Mouse (Mus musculus): Measurements from ENCODE around the gene Rad1. TPM values are rescaled to one million over a fixed set of nuclear protein-coding genes. Genes with fewer than 3 reads are reported as not detected.

Gene Rad1
- total and polyA plus RNA-seq, 3 experiments = 4.8 to 9.3 (median 9.0) TPM

DNA sequence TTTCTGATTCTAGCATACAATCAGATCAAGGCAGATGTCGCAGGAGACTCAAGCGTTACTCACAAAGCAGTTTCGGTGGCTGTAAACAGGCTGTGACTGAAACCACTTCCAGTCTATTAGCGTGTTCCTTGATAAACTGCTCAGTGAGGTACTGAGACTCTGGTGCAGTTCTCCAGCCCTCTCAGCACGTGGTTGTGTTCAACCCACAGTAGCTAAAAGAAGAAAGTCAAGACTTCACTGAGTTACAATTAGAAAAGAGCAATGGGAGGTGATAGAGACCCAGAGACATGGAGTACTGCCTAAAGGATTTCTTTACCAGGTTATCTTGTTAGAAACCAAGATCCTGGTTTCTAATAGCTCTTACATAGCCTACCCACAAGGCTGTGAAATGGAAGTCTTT is 13.8 kb downstream of the Rad1 start:
- Histone ChIP-seq H3K4me3 (no peak overlapping the region), H3K36me3 (ENCODE audit: control insufficient read depth, insufficient read depth, low read length) (no peaks in the 10 kb centered on the region), H3K27me3 (ENCODE audit: control insufficient read depth, insufficient read depth, low read length) (no peaks in the 10 kb centered on the region), H3K27ac (no peak overlapping the region), H3K79me2 (replicated peaks; ENCODE audit: control insufficient read depth, insufficient read depth, low read length) (no peaks in the 10 kb centered on the region), H3K4me1 (ENCODE audit: control insufficient read depth, insufficient read depth, low read length) (no peaks in the 10 kb centered on the region), H3K9ac (ENCODE audit: low read depth, low read length) (no peak overlapping the region)
- no peak for TF ChIP-seq CTCF (IDR thresholded peaks at IDR 0.05)
- no peak for TF ChIP-seq POLR2A (IDR thresholded peaks at IDR 0.05; ENCODE audit: insufficient read depth, low read depth, low read length)
- TF ChIP-seq EP300 (IDR thresholded peaks at IDR 0.05; ENCODE audit: insufficient read depth, low read depth, low read length) = no peak
- WGBS = 64% methylated on average over 5 of the region's 5 CpGs
- no peak for DNase-seq
- intact Hi-C loops (cut with DNase I) = no loop called here

DNA sequence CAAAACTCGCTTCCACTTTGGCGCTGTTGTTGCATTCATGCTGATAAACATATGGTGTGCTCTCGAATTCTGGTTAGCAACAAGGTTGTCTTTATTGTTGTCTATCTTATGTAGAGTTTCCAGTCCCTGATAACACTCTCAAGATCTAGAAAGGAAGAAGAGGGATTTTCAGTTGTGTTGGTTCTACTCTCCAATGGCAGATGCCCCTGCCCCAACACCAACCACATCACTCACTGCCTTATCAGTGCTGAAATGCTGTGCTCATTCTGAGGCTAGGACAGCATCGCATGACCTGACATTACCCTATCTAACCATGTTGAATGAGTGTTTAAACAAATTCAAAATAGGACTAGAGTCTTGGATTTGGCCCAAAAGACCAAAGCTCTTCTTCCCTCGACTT is 14.2 kb downstream of the Rad1 start:
- Histone ChIP-seq H3K9ac (ENCODE audit: low read depth, low read length) (no peak overlapping the region), H3K4me1 (ENCODE audit: control insufficient read depth, insufficient read depth, low read length) (no peaks in the 10 kb centered on the region), H3K79me2 (replicated peaks; ENCODE audit: control insufficient read depth, insufficient read depth, low read length) (no peaks in the 10 kb centered on the region), H3K4me3 (no peak overlapping the region), H3K36me3 (ENCODE audit: control insufficient read depth, insufficient read depth, low read length) (no peaks in the 10 kb centered on the region), H3K27ac (no peak overlapping the region), H3K27me3 (ENCODE audit: control insufficient read depth, insufficient read depth, low read length) (no peaks in the 10 kb centered on the region)
- no peak for TF ChIP-seq POLR2A (IDR thresholded peaks at IDR 0.05; ENCODE audit: insufficient read depth, low read depth, low read length)
- TF ChIP-seq CTCF (IDR thresholded peaks at IDR 0.05) = no peak
- no peak for TF ChIP-seq EP300 (IDR thresholded peaks at IDR 0.05; ENCODE audit: insufficient read depth, low read depth, low read length)
- DNase-seq = no peak
- WGBS = 56% methylated on average over 5 of the region's 5 CpGs
- intact Hi-C loops (cut with DNase I) = loop anchor here (2.0 to 5.0 kb wide), 2 partner anchors 87 to 373 kb away; no protein-coding TSS in a partner anchor

DNA sequence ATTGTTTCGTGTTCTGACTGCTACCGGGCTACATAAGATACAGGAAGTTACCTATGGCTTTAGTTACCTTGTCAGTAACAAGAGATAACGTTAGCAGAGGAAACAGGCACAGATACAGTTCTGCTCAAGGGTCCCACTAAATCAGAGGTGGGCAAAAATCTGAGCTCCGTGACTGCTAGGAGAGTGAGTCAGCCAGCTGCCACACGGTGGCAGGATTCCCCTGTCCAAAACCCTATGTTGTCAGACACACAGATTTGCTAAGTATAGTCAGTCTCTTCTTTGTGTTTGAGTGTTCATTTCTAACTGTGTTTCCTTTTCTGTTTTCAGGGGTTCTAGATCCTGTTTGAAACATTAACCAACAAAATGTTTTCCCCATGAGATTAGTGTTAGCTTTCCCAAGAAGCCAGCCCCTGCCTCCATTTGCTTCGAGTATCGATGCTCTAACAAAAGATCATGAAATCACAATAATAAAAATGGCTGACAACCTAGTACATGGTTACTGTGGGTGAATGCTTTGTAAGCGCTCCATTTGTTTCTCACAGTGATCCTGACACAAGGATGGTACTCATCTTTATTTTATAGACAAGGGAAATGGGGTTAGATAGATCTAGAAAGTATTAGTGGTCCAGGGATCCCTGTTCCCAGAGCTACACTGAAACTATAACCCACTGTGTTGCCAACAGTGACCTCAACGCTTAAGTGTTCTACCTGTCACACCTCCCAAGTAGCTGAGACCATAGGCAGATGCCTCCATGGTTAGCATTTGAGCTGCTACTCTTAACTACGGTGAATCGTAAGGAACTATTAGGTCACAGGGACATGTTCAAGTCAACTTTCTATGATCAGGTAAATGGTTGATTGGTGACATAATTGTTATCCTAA is 15.3 kb downstream of the Rad1 start:
- Histone ChIP-seq H3K79me2 (replicated peaks; ENCODE audit: control insufficient read depth, insufficient read depth, low read length) (no peaks in the 10 kb centered on the region), H3K36me3 (ENCODE audit: control insufficient read depth, insufficient read depth, low read length) (no peaks in the 10 kb centered on the region), H3K9ac (ENCODE audit: low read depth, low read length) (no peak overlapping the region), H3K27me3 (ENCODE audit: control insufficient read depth, insufficient read depth, low read length) (no peaks in the 10 kb centered on the region), H3K4me1 (ENCODE audit: control insufficient read depth, insufficient read depth, low read length) (no peaks in the 10 kb centered on the region), H3K27ac (no peak overlapping the region), H3K4me3 (no peak overlapping the region)
- TF ChIP-seq EP300 (IDR thresholded peaks at IDR 0.05; ENCODE audit: insufficient read depth, low read depth, low read length) (0 out of 2 replicates have a peak, but pooled peaks have one; percentile 44), POLR2A (IDR thresholded peaks at IDR 0.05; ENCODE audit: insufficient read depth, low read depth, low read length) (no peak), CTCF (IDR thresholded peaks at IDR 0.05) (peak; percentile 88)
- intact Hi-C loops (cut with DNase I) = loop anchor here (1.0 to 5.0 kb wide), 3 partner anchors 86 to 400 kb away; no protein-coding TSS in a partner anchor
- 53% methylated on average over 11 of the region's 11 CpGs for WGBS
- DNase-seq = peak; percentile 28 to 62

DNA sequence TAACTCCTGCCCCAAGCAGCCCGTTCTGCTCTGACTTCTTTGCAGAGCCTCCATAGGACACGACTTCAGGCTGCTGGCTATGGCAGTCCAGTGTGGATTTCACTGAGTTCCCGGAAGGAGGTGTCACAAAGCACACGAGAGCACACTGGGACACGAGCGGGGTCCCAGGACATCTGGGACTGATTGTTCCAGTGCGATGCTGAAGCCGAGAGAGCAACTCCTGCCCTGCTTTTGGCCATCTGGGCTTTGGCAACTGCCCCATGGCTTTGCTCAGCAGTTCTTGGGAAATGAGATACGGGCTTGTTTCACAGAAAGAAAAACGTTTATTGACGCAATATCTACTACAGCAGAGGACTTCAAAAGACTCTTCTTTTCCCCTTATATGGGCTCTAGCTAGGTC is 20.3 kb downstream of the Rad1 start:
- WGBS = 40% methylated on average over 11 of the region's 11 CpGs
- H3K4me1 ChIP-seq (ENCODE audit: control insufficient read depth, insufficient read depth, low read length) = no peaks in the 10 kb centered on the region
- no peaks in the 10 kb centered on the region for H3K79me2 ChIP-seq (replicated peaks; ENCODE audit: control insufficient read depth, insufficient read depth, low read length)
- DNase-seq = peak; percentile 34 to 40
- no peaks in the 10 kb centered on the region for H3K36me3 ChIP-seq (ENCODE audit: control insufficient read depth, insufficient read depth, low read length)
- no peak overlapping the region for H3K9ac ChIP-seq (ENCODE audit: low read depth, low read length)
- intact Hi-C loops (cut with DNase I) = no loop called here
- no peak overlapping the region for H3K4me3 ChIP-seq
- H3K27ac ChIP-seq = no peak overlapping the region
- H3K27me3 ChIP-seq (ENCODE audit: control insufficient read depth, insufficient read depth, low read length) = no peaks in the 10 kb centered on the region
- TF ChIP-seq POLR2A (IDR thresholded peaks at IDR 0.05; ENCODE audit: insufficient read depth, low read depth, low read length) (no peak), EP300 (IDR thresholded peaks at IDR 0.05; ENCODE audit: insufficient read depth, low read depth, low read length) (no peak), CTCF (IDR thresholded peaks at IDR 0.05) (no peak)

DNA sequence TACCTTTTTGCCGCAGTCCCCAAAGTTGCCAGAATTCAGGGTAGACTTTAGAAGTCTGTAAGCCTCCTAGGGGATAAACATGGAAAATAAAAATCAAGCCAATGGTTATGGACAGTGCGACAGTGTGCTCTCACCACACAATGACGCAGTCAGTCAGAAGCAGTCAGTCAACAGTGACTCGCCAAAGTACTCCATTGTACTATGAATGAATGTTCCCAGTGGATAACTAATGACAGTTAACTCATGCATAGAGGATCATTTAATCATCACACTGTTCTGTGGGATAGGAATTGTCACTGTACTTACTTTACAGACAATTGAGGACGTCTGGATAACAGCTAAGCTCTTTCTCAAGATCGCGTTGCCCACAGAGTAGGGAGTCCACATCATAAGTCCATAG is 29.3 kb downstream of the Rad1 start:
- Histone ChIP-seq H3K36me3 (ENCODE audit: control insufficient read depth, insufficient read depth, low read length) (no peaks in the 10 kb centered on the region), H3K4me1 (ENCODE audit: control insufficient read depth, insufficient read depth, low read length) (no peaks in the 10 kb centered on the region), H3K27ac (no peak overlapping the region), H3K27me3 (ENCODE audit: control insufficient read depth, insufficient read depth, low read length) (no peaks in the 10 kb centered on the region), H3K9ac (ENCODE audit: low read depth, low read length) (no peak overlapping the region), H3K79me2 (replicated peaks; ENCODE audit: control insufficient read depth, insufficient read depth, low read length) (no peaks in the 10 kb centered on the region), H3K4me3 (no peak overlapping the region)
- intact Hi-C loops (cut with DNase I) = no loop called here
- 85% methylated on average over 7 of the region's 7 CpGs for WGBS
- TF ChIP-seq CTCF (IDR thresholded peaks at IDR 0.05) (no peak), POLR2A (IDR thresholded peaks at IDR 0.05; ENCODE audit: insufficient read depth, low read depth, low read length) (no peak), EP300 (IDR thresholded peaks at IDR 0.05; ENCODE audit: insufficient read depth, low read depth, low read length) (no peak)
- no peak for DNase-seq

DNA sequence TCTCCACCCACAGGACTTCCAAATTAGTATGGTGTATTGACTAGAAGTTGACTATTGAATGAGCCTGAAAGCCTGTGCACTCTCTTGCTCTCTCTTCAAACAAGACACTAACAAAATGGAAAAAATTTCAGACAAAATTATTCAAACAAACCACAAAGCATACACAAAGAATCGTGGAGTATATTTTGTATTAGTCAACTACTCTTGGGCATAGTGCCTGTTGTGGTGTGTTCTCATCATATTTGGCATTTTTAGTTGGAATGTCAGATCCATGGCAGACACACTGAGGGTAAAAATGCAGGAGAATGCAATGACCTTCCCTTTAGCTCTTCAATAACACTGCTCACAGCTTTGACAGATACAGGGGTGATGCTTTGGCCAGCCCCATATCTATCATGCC is 40.1 kb downstream of the Rad1 start:
- intact Hi-C loops (cut with DNase I) = no loop called here
- H3K4me3 ChIP-seq = no peak overlapping the region
- DNase-seq = no peak
- H3K27me3 ChIP-seq (ENCODE audit: control insufficient read depth, insufficient read depth, low read length) = no peaks in the 10 kb centered on the region
- H3K4me1 ChIP-seq (ENCODE audit: control insufficient read depth, insufficient read depth, low read length) = no peaks in the 10 kb centered on the region
- TF ChIP-seq EP300 (IDR thresholded peaks at IDR 0.05; ENCODE audit: insufficient read depth, low read depth, low read length) (no peak), CTCF (IDR thresholded peaks at IDR 0.05) (no peak), POLR2A (IDR thresholded peaks at IDR 0.05; ENCODE audit: insufficient read depth, low read depth, low read length) (no peak)
- H3K9ac ChIP-seq (ENCODE audit: low read depth, low read length) = no peak overlapping the region
- 64% methylated on average over 1 of the region's 1 CpGs for WGBS
- no peak overlapping the region for H3K27ac ChIP-seq
- H3K36me3 ChIP-seq (ENCODE audit: control insufficient read depth, insufficient read depth, low read length) = no peaks in the 10 kb centered on the region
- H3K79me2 ChIP-seq (replicated peaks; ENCODE audit: control insufficient read depth, insufficient read depth, low read length) = no peaks in the 10 kb centered on the region

Data from heart, adult 2 months (tissue).